Mouse (Mus musculus) ovary, postnatal 36 days (tissue): Measurements from ENCODE around the gene Rbm44.

Source experiments
- DNase-seq: peaks from one replicate; pipeline ENCODE4 v3.0.0; 2022; ENCODE audit warnings: low spot score, mixed read lengths

The Rbm44 gene

GRCm38 (mm10) chr1:91144813-91145212 lies at the start of gene Rbm44:
Rbm44 (plus strand) TSS chr1:91145089.
- DNase-seq = no peak

GRCm38 (mm10) chr1:91095258-91095657 lies 49.6 kb upstream of the Rbm44 start:
- no peak for DNase-seq

DNA sequence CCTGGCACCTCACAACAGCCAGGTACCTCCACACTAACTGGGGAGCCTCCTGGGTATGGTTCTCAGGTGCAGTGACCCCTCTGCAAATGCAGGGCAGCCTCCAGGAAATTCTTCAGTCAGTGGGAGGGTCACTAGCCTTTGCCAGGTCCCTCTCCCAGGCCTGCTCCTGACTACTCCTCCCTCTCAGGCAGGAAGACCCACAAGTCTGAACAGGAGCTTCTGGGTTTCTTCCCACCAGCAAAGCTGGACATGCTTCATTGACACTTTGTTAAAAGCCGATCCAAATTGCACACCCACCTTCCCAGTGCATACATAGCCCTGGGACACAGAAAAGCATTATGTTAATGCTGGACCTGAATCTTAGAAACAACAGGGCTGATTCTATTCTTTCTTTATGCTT lies 49.0 kb upstream of the Rbm44 start:
- no peak for DNase-seq

GRCm38 (mm10) chr1:91096490-91096889 lies 48.4 kb upstream of the Rbm44 start:
- DNase-seq = no peak

- DNase-seq = no peak
These were observed 47.5 kb upstream of the Rbm44 start for GRCm38 (mm10) chr1:91097283-91097834.

DNA sequence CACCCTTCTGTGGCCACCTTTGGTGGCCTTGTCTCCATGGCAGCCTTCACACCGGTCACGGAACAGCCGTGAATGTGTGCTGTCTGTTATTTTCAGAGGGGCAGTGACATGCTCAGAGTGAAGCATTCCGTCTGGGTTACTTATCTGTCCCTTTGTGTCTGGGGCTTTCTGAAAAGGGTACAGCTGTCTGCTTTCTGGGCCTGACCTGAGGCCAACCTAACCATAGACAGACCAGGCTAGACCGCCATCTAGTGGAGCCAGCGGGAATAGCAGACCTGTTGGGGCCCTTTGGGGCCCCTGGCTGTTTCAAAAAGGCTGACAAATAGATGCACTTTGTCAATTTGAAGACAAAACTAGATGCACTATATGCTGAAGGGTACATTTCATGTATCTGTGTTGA lies 46.0 kb upstream of the Rbm44 start:
- peak; percentile 63 for DNase-seq

DNA sequence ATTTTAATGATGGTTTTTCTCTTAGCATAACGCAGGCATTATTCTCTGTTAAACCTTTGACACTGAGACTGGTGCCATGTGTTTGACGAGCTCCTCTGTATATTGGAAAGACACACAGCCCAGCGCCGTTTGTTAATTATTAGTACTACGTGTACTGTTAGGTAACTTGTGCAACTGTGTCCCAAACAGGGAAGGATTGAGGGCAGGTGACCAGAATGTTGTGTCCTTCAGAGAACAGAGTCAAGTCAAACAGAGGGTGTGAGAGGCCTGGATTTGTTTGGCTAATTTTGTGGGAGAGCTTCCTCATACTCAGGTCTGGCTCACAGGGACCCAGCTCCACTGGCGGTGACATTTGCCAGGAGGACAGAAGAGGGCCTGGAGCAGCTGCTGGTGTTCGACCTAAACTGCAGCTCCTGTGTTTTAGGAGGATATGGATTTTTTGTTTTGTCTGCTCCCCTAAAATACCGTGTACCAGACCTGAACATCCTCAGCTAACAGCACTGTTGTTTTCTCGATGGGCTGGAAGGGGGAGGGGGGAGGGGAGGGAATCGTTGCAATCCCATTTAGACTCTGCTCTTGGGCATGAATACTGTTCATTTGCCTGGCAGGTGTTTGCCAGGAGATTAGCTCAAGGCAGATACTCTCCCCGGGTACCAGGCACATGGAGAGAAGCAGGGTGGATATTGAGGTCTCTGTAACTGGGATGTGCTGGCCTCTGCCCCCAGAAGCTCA lies 43.0 kb upstream of the Rbm44 start:
- DNase-seq = no peak

GRCm38 (mm10) chr1:91103366-91103983 lies 41.4 kb upstream of the Rbm44 start:
- DNase-seq = no peak

DNA sequence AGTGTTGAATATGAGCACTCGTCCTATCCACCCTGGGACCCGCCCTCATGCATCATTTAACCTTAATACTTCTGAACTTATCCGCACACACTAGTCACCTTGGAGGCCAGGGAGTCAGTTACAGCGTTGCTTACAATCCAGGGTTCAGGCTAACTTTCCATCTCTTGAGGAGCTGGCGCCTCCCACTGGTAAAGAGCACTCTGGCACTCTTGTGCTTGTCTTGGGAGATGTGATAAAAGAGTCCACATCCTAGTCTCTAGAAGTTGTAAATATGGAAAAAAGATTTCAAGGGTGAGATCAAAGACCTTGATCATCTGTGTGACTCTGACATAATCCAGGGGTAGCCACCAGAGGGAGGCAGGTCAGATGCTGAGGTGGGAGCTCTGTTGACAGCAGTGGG lies 37.3 kb upstream of the Rbm44 start:
- DNase-seq = no peak

GRCm38 (mm10) chr1:91109302-91109701 lies 35.6 kb upstream of the Rbm44 start:
- DNase-seq = no peak

DNA sequence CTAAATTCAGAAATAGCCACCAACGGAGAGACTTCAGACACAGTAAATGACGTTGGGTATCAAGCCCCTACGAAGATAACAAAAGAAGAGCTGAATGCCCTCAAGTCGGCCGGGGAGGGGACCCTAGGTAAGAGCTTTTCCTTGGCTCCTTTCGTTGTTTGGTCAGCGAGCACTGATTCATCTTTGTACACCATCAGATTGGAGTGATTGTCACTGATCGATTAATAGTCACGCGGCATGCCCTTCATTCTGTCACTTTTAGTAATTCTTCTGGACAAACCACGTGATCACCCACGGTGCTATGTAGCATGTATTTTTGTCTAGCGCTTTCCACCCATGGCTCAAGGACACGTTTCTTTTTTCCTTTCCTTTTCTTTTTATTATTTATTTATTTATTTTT lies 32.7 kb upstream of the Rbm44 start:
- no peak for DNase-seq

- DNase-seq = no peak
These were observed 32.3 kb upstream of the Rbm44 start for GRCm38 (mm10) chr1:91112606-91113005.

- DNase-seq = no peak
These were observed 22.8 kb upstream of the Rbm44 start for GRCm38 (mm10) chr1:91122121-91122520.

DNA sequence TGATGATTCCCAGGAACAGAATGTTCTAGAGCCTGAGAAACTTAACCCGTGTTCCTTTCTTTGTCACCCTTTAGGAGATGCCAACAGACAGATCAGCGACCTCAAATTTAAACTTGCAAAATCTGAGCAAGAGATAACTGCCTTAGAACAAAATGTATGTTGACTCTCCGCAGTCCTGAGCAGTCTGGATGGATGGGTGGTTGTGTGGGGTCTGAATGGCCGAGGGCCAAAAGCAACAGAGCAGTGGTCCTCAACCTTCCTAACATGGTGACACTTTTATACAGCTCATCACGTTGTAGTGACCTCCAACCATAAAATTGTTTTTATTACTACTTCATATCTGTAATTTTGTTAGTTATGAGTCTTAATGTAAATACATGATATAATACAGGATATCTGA lies 21.9 kb upstream of the Rbm44 start:
- DNase-seq = no peak

DNA sequence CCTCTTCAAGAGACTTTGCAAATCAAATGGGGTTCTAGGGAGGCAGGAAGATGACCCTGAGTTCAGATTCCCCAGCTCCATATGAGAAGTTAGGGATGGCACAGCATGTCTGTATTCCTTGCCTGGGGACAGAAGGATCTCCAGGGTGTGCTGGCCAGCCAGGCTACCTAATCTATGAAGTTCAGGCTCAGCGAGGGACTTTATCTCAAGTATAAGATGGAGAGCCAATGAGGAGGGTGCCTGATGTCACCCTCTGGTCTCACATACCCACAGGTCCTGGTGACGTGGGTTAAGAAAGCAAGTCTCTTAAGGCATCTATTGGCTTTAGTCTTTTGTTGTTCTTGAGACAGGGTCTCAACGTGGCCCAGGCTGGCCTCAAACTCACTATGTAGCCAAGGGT lies 21.4 kb upstream of the Rbm44 start:
- DNase-seq = no peak

GRCm38 (mm10) chr1:91128849-91129248 lies 16.0 kb upstream of the Rbm44 start:
- DNase-seq = no peak

- no peak for DNase-seq
These were observed 7.9 kb upstream of the Rbm44 start for GRCm38 (mm10) chr1:91137036-91137435.

GRCm38 (mm10) chr1:91151509-91151908 lies 6.6 kb downstream of the Rbm44 start:
- no peak for DNase-seq

- no peak for DNase-seq
These were observed 21.9 kb downstream of the Rbm44 start for GRCm38 (mm10) chr1:91166798-91167197.

- DNase-seq = no peak
These were observed 24.3 kb downstream of the Rbm44 start for GRCm38 (mm10) chr1:91169157-91169556.

DNA sequence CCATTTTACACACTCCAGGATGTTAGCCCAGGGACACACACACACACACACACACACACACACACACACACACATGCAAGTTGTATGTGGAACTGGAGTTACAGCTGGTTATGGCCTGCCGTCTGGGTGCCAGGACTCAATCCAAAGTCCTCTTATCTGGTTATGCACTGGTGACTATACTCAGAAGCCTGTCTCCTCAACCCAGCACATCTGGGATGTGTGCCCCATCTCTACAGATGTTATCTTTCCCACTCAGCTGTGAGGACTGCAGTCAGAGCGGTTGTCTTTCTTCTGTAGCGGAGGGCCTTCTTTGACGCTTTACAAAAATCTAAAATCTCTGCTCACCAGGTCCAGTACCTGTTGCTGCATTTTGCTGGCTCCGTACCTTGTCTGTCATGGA lies 29.9 kb downstream of the Rbm44 start:
- no peak for DNase-seq

- no peak for DNase-seq
These were observed 31.1 kb downstream of the Rbm44 start for GRCm38 (mm10) chr1:91176026-91176425.

GRCm38 (mm10) chr1:91176871-91177270 lies 32.0 kb downstream of the Rbm44 start:
- DNase-seq = no peak

DNA sequence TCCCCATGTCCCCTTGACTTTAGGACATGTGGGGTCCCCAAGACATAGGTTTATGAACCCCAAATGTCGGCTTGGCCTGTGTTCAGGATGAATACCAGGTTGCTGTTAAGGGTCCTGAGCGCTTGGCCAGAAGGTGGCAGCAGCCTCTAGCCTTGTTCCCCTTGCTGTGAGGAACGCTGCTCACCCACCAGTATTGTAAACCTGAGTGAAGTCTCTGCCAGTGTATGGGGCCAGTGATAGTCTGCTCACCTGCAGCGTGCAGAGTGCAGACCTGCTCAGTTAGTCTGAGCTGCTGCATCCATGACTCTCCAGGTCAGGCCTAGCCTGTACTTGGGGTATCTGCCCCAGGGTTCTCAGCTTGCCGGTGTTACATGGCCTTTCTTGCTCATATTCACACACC lies 34.2 kb downstream of the Rbm44 start:
- peak; percentile 63 for DNase-seq
